Mouse (Mus musculus): ENCODE measurements around the gene Rcan2. TPM values are rescaled to one million over a fixed set of nuclear protein-coding genes. Genes with fewer than 3 reads are reported as not detected.

Gene Rcan2
- total and polyA plus RNA-seq, 2 experiments from 2014 or later, result 94.3 to 167 TPM

GRCm38 (mm10) chr17:44013756-44014510 lies 212.8 kb downstream of the Rcan2 start:
- Histone ChIP-seq H3K4me2 (ENCODE audit: low read depth, low read length) (no peak overlapping the region), H3K4me1 (ENCODE audit: control insufficient read depth, insufficient read depth) (no peaks in the 10 kb centered on the region), H3K36me3 (replicated peaks; ENCODE audit: control insufficient read depth, insufficient read depth, low read length) (peaks cover 6% of the 10 kb centered on the region), H3K27me3 (ENCODE audit: control insufficient read depth, insufficient read depth, low read length) (no peaks in the 10 kb centered on the region), H3K4me3 (ENCODE audit: low read depth, low read length) (no peak overlapping the region), H3K9ac (replicated peaks; ENCODE audit: low read depth, low read length) (no peak overlapping the region), H3K9me3 (replicated peaks; ENCODE audit: control insufficient read depth, low read length) (no peaks in the 10 kb centered on the region), H3K27ac (ENCODE audit: low read depth) (no peak overlapping the region)
- 57% methylated on average over 4 of the region's 4 CpGs for WGBS
- TF ChIP-seq CTCF (IDR thresholded peaks at IDR 0.05; ENCODE audit: low read depth) (no peak), EP300 (IDR thresholded peaks at IDR 0.05; ENCODE audit: low read depth) (no peak)
- DNase-seq (ENCODE audit: low spot score), result no peak
- ATAC-seq (ENCODE audit: insufficient read depth, low read depth), result no peak

GRCm38 (mm10) chr17:44016314-44016713 lies 215.2 kb downstream of the Rcan2 start:
- Histone ChIP-seq H3K4me2 (ENCODE audit: low read depth, low read length) (no peak overlapping the region), H3K27ac (ENCODE audit: low read depth) (no peak overlapping the region), H3K9ac (replicated peaks; ENCODE audit: low read depth, low read length) (no peak overlapping the region), H3K4me1 (ENCODE audit: control insufficient read depth, insufficient read depth) (peaks cover 13% of the 10 kb centered on the region), H3K27me3 (ENCODE audit: control insufficient read depth, insufficient read depth, low read length) (no peaks in the 10 kb centered on the region), H3K9me3 (replicated peaks; ENCODE audit: control insufficient read depth, low read length) (no peaks in the 10 kb centered on the region), H3K4me3 (ENCODE audit: low read depth, low read length) (no peak overlapping the region), H3K36me3 (replicated peaks; ENCODE audit: control insufficient read depth, insufficient read depth, low read length) (peaks cover 6% of the 10 kb centered on the region)
- 70% methylated on average over 5 of the region's 5 CpGs for WGBS
- ATAC-seq (ENCODE audit: insufficient read depth, low read depth), result no peak
- TF ChIP-seq EP300 (IDR thresholded peaks at IDR 0.05; ENCODE audit: low read depth) (no peak), CTCF (IDR thresholded peaks at IDR 0.05; ENCODE audit: low read depth) (no peak)
- no peak for DNase-seq (ENCODE audit: low spot score)

- Histone ChIP-seq H3K9me3 (replicated peaks; ENCODE audit: control insufficient read depth, low read length) (no peaks in the 10 kb centered on the region), H3K36me3 (replicated peaks; ENCODE audit: control insufficient read depth, insufficient read depth, low read length) (peaks cover 6% of the 10 kb centered on the region), H3K4me2 (ENCODE audit: low read depth, low read length) (no peak overlapping the region), H3K4me3 (ENCODE audit: low read depth, low read length) (no peak overlapping the region), H3K27ac (ENCODE audit: low read depth) (peak overlapping the region; percentile 59), H3K4me1 (ENCODE audit: control insufficient read depth, insufficient read depth) (peaks cover 16% of the 10 kb centered on the region), H3K9ac (replicated peaks; ENCODE audit: low read depth, low read length) (no peak overlapping the region), H3K27me3 (ENCODE audit: control insufficient read depth, insufficient read depth, low read length) (no peaks in the 10 kb centered on the region)
- ATAC-seq (ENCODE audit: insufficient read depth, low read depth) (peak; percentile 51; the same call in 1 of the 2 replicates), DNase-seq (ENCODE audit: low spot score) (no peak)
- WGBS, result 35% methylated on average over 6 of the region's 6 CpGs
- no peak for TF ChIP-seq CTCF (IDR thresholded peaks at IDR 0.05; ENCODE audit: low read depth)
- no peak for TF ChIP-seq EP300 (IDR thresholded peaks at IDR 0.05; ENCODE audit: low read depth)
Measured at GRCm38 (mm10) chr17:44020707-44021220, 219.6 kb downstream of the Rcan2 start.

GRCm38 (mm10) chr17:44023842-44024241 lies 222.7 kb downstream of the Rcan2 start:
- no peak for DNase-seq (ENCODE audit: low spot score)
- Histone ChIP-seq H3K4me2 (ENCODE audit: low read depth, low read length) (no peak overlapping the region), H3K36me3 (replicated peaks; ENCODE audit: control insufficient read depth, insufficient read depth, low read length) (no peaks in the 10 kb centered on the region; the same call in 1 of the 2 replicates), H3K4me3 (ENCODE audit: low read depth, low read length) (no peak overlapping the region), H3K27ac (ENCODE audit: low read depth) (no peak overlapping the region), H3K9ac (replicated peaks; ENCODE audit: low read depth, low read length) (no peak overlapping the region), H3K27me3 (ENCODE audit: control insufficient read depth, insufficient read depth, low read length) (no peaks in the 10 kb centered on the region), H3K9me3 (replicated peaks; ENCODE audit: control insufficient read depth, low read length) (no peaks in the 10 kb centered on the region), H3K4me1 (ENCODE audit: control insufficient read depth, insufficient read depth) (peaks cover 26% of the 10 kb centered on the region)
- 63% methylated on average over 2 of the region's 2 CpGs for WGBS
- TF ChIP-seq CTCF (IDR thresholded peaks at IDR 0.05; ENCODE audit: low read depth), result no peak
- no peak for TF ChIP-seq EP300 (IDR thresholded peaks at IDR 0.05; ENCODE audit: low read depth)
- no peak for ATAC-seq (ENCODE audit: insufficient read depth, low read depth)

- H3K9ac ChIP-seq (replicated peaks; ENCODE audit: low read depth, low read length), result no peak overlapping the region
- no peak for TF ChIP-seq CTCF (IDR thresholded peaks at IDR 0.05; ENCODE audit: low read depth)
- no peak for TF ChIP-seq EP300 (IDR thresholded peaks at IDR 0.05; ENCODE audit: low read depth)
- no peak for ATAC-seq (ENCODE audit: insufficient read depth, low read depth)
Measured at GRCm38 (mm10) chr17:44025011-44025410, 223.9 kb downstream of the Rcan2 start.

More at GRCm38 (mm10) chr17:44025011-44025410, 223.9 kb downstream of the Rcan2 start:
- H3K36me3 ChIP-seq (replicated peaks; ENCODE audit: control insufficient read depth, insufficient read depth, low read length), result no peaks in the 10 kb centered on the region
- no peak overlapping the region for H3K27ac ChIP-seq (ENCODE audit: low read depth)
- no peaks in the 10 kb centered on the region for H3K27me3 ChIP-seq (ENCODE audit: control insufficient read depth, insufficient read depth, low read length)
- H3K4me2 ChIP-seq (ENCODE audit: low read depth, low read length), result no peak overlapping the region
- WGBS, result 87% methylated on average over 2 of the region's 2 CpGs
- no peak overlapping the region for H3K4me3 ChIP-seq (ENCODE audit: low read depth, low read length)
- DNase-seq (ENCODE audit: low spot score), result no peak
- no peaks in the 10 kb centered on the region for H3K9me3 ChIP-seq (replicated peaks; ENCODE audit: control insufficient read depth, low read length)
- peaks cover 26% of the 10 kb centered on the region for H3K4me1 ChIP-seq (ENCODE audit: control insufficient read depth, insufficient read depth)
